Mouse (Mus musculus): ENCODE measurements around the gene Iqcf4.

Iqcf4 gene

GRCm38 (mm10) chr9:106570896-106571295, at the start of gene Iqcf4:
TSS of gene Iqcf4 (minus strand) at chr9:106570996.
- in situ Hi-C loops (cut with MseI, MboI): no loop called here

GRCm38 (mm10) chr9:106617496-106617895, 46.7 kb upstream of the Iqcf4 start:
- in situ Hi-C loops (cut with MseI, MboI): no loop called here

DNA sequence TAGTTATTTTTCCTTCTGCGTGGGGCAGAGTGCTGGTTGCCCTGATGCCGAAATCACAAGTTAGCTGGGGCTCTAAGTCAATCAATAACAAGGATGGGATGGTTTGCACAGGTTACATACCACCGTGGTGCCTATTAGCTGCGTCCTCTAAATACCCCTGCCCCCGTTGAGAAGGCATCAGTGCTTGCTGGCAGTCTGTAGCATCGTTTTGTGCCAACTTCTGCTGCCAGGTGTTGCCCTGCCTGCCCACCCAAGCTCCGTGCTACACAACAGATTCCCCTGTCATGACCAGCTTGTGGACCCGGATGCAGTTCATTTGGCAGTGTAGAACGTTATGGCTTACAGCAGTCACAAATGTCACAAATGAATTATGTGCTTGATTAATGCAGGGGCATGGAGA, 45.5 kb upstream of the Iqcf4 start:
- in situ Hi-C loops (cut with MseI, MboI): no loop called here

DNA sequence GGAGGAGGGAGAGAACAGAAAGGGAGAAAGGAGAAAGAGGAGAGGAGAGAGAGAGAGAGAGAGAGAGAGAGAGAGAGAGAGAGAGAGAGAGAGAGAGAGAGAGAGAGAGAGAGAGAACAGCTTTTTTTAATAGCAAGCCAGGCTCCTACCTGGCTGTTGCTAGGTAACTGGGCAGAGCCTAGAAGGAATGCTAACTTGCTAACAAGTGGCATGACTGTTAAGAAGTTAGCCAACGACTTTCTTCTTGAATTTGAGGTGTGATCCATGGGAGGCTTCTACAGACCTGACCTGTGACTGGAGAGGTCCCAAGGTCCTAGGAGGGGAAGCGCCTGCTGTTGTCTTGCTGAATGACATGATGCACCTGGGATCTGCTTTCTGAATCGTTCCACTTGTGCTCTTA, 43.8 kb upstream of the Iqcf4 start:
- in situ Hi-C loops (cut with MseI, MboI): loop anchor here in 1 of 2 experiments (5.0 kb wide), 1 partner anchor 52 kb away; the partner anchor contains the start of gene Iqcf3

- in situ Hi-C loops (cut with MseI, MboI): loop anchor here in 1 of 2 experiments (5.0 kb wide), 1 partner anchor 52 kb away; the partner anchor contains the start of gene Iqcf3
Observed at GRCm38 (mm10) chr9:106613951-106614350, 43.2 kb upstream of the Iqcf4 start.

- in situ Hi-C loops (cut with MseI, MboI): loop anchor here in 1 of 2 experiments (5.0 kb wide), 1 partner anchor 48 kb away; the partner anchor contains the start of gene Iqcf3
Observed at GRCm38 (mm10) chr9:106610727-106611126, 39.9 kb upstream of the Iqcf4 start.

DNA sequence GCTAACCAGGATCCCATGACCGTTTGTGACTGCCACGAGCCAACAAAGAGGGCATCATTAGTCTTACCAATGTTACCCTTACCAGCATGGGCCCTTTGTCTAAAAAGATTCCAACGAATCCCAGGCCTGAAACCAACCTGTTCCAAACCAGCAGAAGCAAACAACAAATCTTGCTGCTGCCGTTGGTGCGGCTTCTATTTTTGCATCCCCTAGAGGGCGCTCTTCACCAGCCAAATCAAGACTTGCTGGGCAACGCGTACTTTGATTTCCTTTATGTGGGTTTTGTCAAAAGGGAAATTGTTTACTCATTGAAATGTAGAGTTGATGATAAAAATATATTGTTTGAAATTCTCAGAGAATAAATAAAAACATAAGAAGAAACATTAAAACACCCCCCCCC, 29.8 kb upstream of the Iqcf4 start:
- in situ Hi-C loops (cut with MseI, MboI): loop anchor here in 1 of 2 experiments (5.0 kb wide), 1 partner anchor 42 kb away; no protein-coding TSS in a partner anchor

DNA sequence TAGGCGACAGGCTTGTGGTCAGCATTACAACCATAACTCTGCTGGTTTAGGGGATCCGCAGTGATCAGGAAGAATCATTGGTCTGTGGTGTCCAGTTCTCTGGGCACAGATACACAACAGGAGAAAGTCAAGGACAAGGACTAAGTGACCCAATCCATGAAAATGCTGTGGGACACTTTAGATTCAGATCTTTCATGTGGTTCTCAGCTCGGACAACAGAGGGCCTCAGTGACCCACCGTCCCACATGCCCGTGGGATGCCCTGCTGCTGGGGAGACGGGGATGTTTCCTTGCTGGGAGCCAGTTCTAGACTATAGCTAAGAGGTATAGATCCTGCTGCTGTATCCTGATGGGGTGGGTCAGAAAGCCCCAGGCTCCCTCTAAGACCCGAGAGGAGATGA, 27.7 kb upstream of the Iqcf4 start:
- in situ Hi-C loops (cut with MseI, MboI): loop anchor here (5.0 to 10.0 kb wide), 2 partner anchors 64 to 66 kb away; no protein-coding TSS in a partner anchor

- in situ Hi-C loops (cut with MseI, MboI): loop anchor here (5.0 to 10.0 kb wide), 2 partner anchors 61 to 64 kb away; no protein-coding TSS in a partner anchor
Observed at GRCm38 (mm10) chr9:106595836-106596235, 25.0 kb upstream of the Iqcf4 start.

DNA sequence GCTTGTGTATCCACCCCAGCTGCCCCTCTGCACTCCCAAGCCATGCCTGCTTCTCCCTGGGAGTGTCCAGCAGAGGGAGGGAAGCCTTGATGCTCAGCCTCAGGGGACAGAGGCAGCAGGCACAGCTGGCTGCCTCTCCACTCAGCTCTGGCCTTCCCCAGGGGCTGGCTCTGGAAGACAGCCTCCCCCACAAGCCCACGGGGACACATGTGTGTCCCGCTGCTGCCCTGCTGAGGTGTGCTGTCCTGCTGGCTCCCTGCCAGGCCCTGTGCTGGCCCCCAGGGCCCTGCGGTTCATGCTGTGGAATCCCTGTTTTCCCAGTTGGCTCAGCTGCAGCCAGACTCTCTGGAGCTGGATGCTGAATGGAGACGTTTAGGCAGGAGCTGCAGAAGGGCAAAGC, 24.6 kb upstream of the Iqcf4 start:
- in situ Hi-C loops (cut with MseI, MboI): loop anchor here (5.0 to 10.0 kb wide), 2 partner anchors 61 to 63 kb away; no protein-coding TSS in a partner anchor

DNA sequence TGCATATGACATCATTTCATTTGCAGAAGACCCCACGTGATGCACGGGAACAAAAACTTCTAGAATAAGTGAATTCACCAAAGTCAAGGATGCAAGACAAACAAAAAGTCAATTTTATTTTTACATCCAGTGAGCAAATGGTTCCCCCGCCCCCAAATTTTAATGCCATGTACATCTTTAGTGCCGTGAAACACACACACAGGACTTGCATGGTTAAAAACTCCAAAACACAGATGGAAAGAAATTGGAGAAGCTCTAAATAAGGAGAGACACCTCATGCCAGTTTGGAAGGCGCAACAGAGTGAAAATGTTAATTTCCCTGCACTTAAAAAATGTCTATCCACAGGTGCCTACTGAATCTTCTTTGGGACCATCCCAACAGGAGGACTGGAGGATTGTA, 21.4 kb upstream of the Iqcf4 start:
- in situ Hi-C loops (cut with MseI, MboI): loop anchor here in 1 of 2 experiments (10.0 kb wide), 1 partner anchor 57 kb away; no protein-coding TSS in a partner anchor

DNA sequence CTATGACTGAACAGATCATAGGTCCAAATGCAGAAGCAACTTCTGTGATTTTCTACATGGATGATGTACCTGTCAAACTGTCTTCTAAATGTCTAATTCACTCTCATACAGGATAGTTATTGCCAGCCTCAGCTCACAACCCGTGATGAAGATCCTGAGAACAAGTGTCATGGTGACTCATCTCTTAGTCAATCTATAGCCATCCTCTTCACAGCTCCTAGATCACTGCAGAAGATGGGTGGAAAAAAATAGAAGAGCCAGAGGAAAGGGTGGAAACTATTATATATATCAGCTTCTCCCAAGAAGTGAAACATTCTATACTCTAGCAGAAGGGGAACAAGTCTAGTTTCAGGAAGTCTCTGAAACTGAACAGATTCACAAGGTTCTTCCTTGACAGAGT, 11.8 kb upstream of the Iqcf4 start:
- in situ Hi-C loops (cut with MseI, MboI): no loop called here

DNA sequence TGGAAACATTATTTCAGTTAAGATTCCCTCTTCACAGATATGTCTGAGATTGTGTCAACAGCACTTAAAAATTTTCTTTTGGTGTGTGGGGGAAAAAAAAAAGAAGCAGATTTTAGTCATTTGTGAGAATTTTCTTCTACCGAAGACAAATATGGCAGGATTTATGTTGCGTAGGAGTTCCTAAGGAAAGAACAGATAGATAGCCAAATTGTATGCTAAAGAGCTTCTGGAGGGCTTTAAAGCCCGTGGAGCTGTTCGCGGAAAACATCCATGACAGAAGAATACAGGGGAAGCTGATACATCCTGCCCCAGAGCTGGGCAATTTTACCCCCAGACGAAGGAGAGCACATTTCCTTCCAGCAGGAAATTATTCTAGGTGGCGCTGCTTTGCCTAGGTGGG, 9.2 kb upstream of the Iqcf4 start:
- in situ Hi-C loops (cut with MseI, MboI): no loop called here

DNA sequence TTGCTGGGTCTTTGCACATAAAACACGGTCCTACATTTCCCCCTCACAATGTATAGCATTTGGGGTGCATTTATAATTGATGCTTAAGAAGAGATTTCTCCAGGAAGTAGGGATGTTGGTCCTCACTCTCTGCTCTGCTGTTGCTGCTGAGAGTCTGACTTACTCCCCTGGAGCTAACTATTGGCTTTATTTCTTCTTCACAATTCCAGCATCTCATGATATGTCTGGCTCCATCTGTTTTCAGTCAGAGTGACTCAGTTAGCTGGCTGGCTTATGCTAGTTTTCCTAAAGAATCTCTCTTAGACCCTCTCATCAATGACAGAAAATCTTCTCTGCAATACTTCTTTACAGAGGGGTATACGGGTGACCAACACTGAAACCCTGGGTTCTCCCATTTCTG, 5.3 kb upstream of the Iqcf4 start:
- in situ Hi-C loops (cut with MseI, MboI): no loop called here

DNA sequence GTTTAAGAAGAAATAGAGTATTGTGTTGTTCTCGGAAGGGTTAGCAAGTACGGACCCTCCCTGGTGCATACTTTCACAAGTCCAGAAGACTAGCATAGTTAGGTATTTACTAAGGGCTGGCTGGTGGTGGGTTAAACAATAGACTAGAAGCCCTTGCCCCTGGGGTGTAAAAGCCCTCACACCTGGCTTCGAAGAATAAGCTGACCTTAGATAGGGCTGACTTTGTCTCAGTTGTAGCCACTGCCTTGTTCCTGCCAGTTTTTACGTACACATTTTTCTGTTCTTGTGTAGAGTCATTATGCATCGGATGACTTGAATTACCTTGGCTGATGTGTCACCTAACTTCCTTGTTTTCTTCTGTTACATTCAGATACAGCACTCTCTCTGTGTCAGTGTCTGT, 2.6 kb upstream of the Iqcf4 start:
- in situ Hi-C loops (cut with MseI, MboI): no loop called here

GRCm38 (mm10) chr9:106572186-106572585, 1.4 kb upstream of the Iqcf4 start:
- in situ Hi-C loops (cut with MseI, MboI): no loop called here

DNA sequence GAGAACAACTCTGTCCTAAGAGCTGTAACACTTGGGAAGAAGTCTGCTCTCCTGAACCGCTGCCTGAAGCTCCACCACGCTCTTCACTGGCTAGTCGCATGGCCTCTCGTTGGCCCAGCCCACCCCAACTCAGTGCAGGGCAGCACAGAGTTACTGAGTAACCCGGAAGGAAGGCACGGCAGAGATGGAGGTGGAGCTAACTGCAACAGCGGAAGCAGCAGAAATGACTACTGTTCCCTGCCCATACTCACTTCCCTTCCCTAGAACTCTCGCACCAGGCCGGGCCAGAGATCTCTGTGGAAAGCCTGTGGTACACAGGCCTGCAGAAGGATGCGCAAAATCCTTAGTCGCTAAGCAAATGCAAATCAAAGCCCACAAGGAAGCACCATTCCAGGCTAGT, 4.4 kb downstream of the Iqcf4 start:
- in situ Hi-C loops (cut with MseI, MboI): no loop called here

DNA sequence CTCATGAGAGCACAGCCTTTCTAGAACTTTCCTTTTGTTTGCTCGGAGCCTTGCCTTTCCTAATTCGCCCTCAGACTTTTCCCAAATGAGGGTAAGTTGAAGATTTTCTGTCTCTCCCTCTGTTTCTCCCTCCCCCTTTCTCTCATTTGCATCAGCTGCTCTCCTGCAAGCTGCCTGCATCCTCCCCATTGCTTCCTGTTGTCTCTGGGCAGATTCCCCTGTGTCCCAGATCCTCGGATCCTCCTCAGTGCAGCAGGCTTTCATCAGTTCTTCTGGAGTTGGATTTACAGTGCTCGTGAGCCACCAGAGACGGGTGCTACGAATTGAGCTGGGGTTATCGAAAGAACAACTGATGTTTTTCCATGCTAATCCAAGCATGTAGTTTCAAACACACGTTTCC, 6.8 kb downstream of the Iqcf4 start:
- in situ Hi-C loops (cut with MseI, MboI): loop anchor here in 1 of 2 experiments (5.0 kb wide), 1 partner anchor 48 kb away; no protein-coding TSS in a partner anchor

DNA sequence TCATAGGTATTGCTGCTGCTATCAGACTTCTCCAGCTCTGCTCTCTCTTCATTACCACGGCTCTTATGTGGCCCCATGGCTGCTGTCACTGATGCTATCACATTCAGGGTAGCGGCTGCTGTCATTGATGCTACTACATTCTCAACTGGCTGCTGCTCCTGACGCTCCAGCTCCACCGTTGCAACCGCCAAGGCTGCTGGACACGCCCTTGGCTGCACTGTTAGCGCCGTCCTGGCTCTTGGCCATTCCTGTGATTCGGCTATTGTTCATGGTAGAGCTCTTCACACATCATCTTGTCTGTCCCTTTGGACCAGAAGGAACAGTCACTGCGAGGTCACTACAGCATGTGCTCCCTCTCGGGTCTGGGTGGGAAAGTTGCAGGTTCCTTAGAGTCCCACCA, 8.5 kb downstream of the Iqcf4 start:
- in situ Hi-C loops (cut with MseI, MboI): loop anchor here in 1 of 2 experiments (5.0 kb wide), 1 partner anchor 50 kb away; no protein-coding TSS in a partner anchor

DNA sequence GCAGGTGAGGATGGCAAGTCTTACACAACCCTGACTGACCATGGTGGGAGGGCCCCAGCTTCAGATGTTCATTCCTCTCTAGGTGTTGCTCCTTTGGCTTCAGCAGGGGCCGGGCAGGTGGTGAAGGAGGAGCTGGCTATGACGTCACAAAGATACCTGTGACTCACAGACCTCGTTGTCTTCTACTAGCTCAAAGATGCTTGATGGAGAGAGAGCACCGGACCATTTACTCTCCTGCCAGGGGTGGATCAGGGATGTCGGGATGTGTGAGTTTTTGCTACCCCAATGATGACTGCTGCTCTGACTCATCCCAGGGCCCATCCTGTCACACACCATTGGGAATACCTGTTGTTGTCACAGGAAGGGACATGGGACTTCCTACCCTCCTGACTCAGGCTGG, 9.3 kb downstream of the Iqcf4 start, which contains the start of gene Iqcf3:
Iqcf3 (minus strand) TSS at position 101 of the 400 bp plus-strand sequence.
- in situ Hi-C loops (cut with MseI, MboI): loop anchor here in 1 of 2 experiments (5.0 kb wide), 1 partner anchor 51 kb away; no protein-coding TSS in a partner anchor

GRCm38 (mm10) chr9:106534975-106535374, 35.8 kb downstream of the Iqcf4 start:
- in situ Hi-C loops (cut with MseI, MboI): loop anchor here (5.0 to 10.0 kb wide), 3 partner anchors 60 to 107 kb away; no protein-coding TSS in a partner anchor

- in situ Hi-C loops (cut with MseI, MboI): loop anchor here (5.0 to 10.0 kb wide), 3 partner anchors 61 to 108 kb away; no protein-coding TSS in a partner anchor
Observed at GRCm38 (mm10) chr9:106534296-106534695, 36.5 kb downstream of the Iqcf4 start.

GRCm38 (mm10) chr9:106531833-106532232, 39.0 kb downstream of the Iqcf4 start:
- in situ Hi-C loops (cut with MseI, MboI): loop anchor here (5.0 to 10.0 kb wide), 3 partner anchors 63 to 110 kb away; no protein-coding TSS in a partner anchor
